Mouse (Mus musculus): ENCODE data around the gene Trex1. TPM values are rescaled to one million over a fixed set of nuclear protein-coding genes. Genes with fewer than 3 reads are reported as not detected.
A peak's percentile ranks its signal among the peaks of the same experiment; 100 is the strongest.

Trex1 gene
- polyA plus RNA-seq, 1 experiment, result 49.1 TPM

- Histone ChIP-seq H3K36me3 (replicated peaks; ENCODE audit: low read length) (peaks cover 90% of the 10 kb centered on the region), H3K9me3 (no peaks in the 10 kb centered on the region), H3K4me3 (replicated peaks) (no peak overlapping the region), H3K27me3 (replicated peaks) (no peaks in the 10 kb centered on the region), H3K4me1 (peaks cover 51% of the 10 kb centered on the region)
- TF ChIP-seq GATA1 (IDR thresholded peaks at IDR 0.05; ENCODE audit: borderline replicate concordance, low read length) (no peak), FLI1 (IDR thresholded peaks at IDR 0.05; ENCODE audit: low read length) (no peak)
Observed at GRCm38 (mm10) chr9:109060898-109061295, 1.4 kb upstream of the Trex1 start.

- peaks cover 90% of the 10 kb centered on the region for H3K36me3 ChIP-seq (replicated peaks; ENCODE audit: low read length)
- H3K4me1 ChIP-seq, result peaks cover 57% of the 10 kb centered on the region
- no peaks in the 10 kb centered on the region for H3K27me3 ChIP-seq (replicated peaks)
- peak overlapping the region; percentile 90 for H3K4me3 ChIP-seq (replicated peaks)
- no peaks in the 10 kb centered on the region for H3K9me3 ChIP-seq
- no peak for TF ChIP-seq FLI1 (IDR thresholded peaks at IDR 0.05; ENCODE audit: low read length)
- no peak for TF ChIP-seq GATA1 (IDR thresholded peaks at IDR 0.05; ENCODE audit: borderline replicate concordance, low read length)
Observed at GRCm38 (mm10) chr9:109060184-109060897, 807 bp upstream of the Trex1 start.

- no peaks in the 10 kb centered on the region for H3K27me3 ChIP-seq (replicated peaks)
- H3K9me3 ChIP-seq, result no peaks in the 10 kb centered on the region
- TF ChIP-seq GATA1 (IDR thresholded peaks at IDR 0.05; ENCODE audit: borderline replicate concordance, low read length), result no peak
- TF ChIP-seq FLI1 (IDR thresholded peaks at IDR 0.05; ENCODE audit: low read length), result no peak
- peaks cover 72% of the 10 kb centered on the region for H3K36me3 ChIP-seq (replicated peaks; ENCODE audit: low read length)
- peak overlapping the region; percentile 90 for H3K4me3 ChIP-seq (replicated peaks)
- H3K4me1 ChIP-seq, result peaks cover 78% of the 10 kb centered on the region
Observed at GRCm38 (mm10) chr9:109058006-109058765, 1.3 kb downstream of the Trex1 start.

- H3K9me3 ChIP-seq, result no peaks in the 10 kb centered on the region
- H3K4me3 ChIP-seq (replicated peaks), result peak overlapping the region; percentile 90
- H3K4me1 ChIP-seq, result peaks cover 85% of the 10 kb centered on the region
- H3K27me3 ChIP-seq (replicated peaks), result no peaks in the 10 kb centered on the region
- H3K36me3 ChIP-seq (replicated peaks; ENCODE audit: low read length), result peaks cover 72% of the 10 kb centered on the region
- TF ChIP-seq GATA1 (IDR thresholded peaks at IDR 0.05; ENCODE audit: borderline replicate concordance, low read length) (no peak), FLI1 (IDR thresholded peaks at IDR 0.05; ENCODE audit: low read length) (no peak)
Observed at GRCm38 (mm10) chr9:109057543-109057942, 2.0 kb downstream of the Trex1 start.

- TF ChIP-seq GATA1 (IDR thresholded peaks at IDR 0.05; ENCODE audit: borderline replicate concordance, low read length) (no peak), FLI1 (IDR thresholded peaks at IDR 0.05; ENCODE audit: low read length) (no peak)
- Histone ChIP-seq H3K27me3 (replicated peaks) (no peaks in the 10 kb centered on the region), H3K36me3 (replicated peaks; ENCODE audit: low read length) (peaks cover 72% of the 10 kb centered on the region), H3K4me3 (replicated peaks) (peak overlapping the region; percentile 79), H3K4me1 (peaks cover 91% of the 10 kb centered on the region), H3K9me3 (no peaks in the 10 kb centered on the region)
Observed at GRCm38 (mm10) chr9:109056916-109057315, 2.6 kb downstream of the Trex1 start.

- TF ChIP-seq FLI1 (IDR thresholded peaks at IDR 0.05; ENCODE audit: low read length), result no peak
- no peak for TF ChIP-seq GATA1 (IDR thresholded peaks at IDR 0.05; ENCODE audit: borderline replicate concordance, low read length)
- no peaks in the 10 kb centered on the region for H3K9me3 ChIP-seq
- H3K36me3 ChIP-seq (replicated peaks; ENCODE audit: low read length), result peaks cover 74% of the 10 kb centered on the region
- peak overlapping the region; percentile 78 for H3K4me3 ChIP-seq (replicated peaks)
- H3K27me3 ChIP-seq (replicated peaks), result no peaks in the 10 kb centered on the region
- peaks cover 98% of the 10 kb centered on the region for H3K4me1 ChIP-seq
Observed at GRCm38 (mm10) chr9:109056081-109056690, 3.3 kb downstream of the Trex1 start.

- no peaks in the 10 kb centered on the region for H3K9me3 ChIP-seq
- H3K36me3 ChIP-seq (replicated peaks; ENCODE audit: low read length), result peaks cover 71% of the 10 kb centered on the region
- peaks cover 100% of the 10 kb centered on the region for H3K4me1 ChIP-seq
- TF ChIP-seq GATA1 (IDR thresholded peaks at IDR 0.05; ENCODE audit: borderline replicate concordance, low read length) (no peak), FLI1 (IDR thresholded peaks at IDR 0.05; ENCODE audit: low read length) (no peak)
- H3K27me3 ChIP-seq (replicated peaks), result no peaks in the 10 kb centered on the region
- H3K4me3 ChIP-seq (replicated peaks), result peak overlapping the region; percentile 87
Observed at GRCm38 (mm10) chr9:109055271-109056030, 4.1 kb downstream of the Trex1 start.

- H3K4me3 ChIP-seq (replicated peaks), result peak overlapping the region; percentile 87
- peaks cover 100% of the 10 kb centered on the region for H3K4me1 ChIP-seq
- H3K27me3 ChIP-seq (replicated peaks), result no peaks in the 10 kb centered on the region
- TF ChIP-seq FLI1 (IDR thresholded peaks at IDR 0.05; ENCODE audit: low read length) (no peak), GATA1 (IDR thresholded peaks at IDR 0.05; ENCODE audit: borderline replicate concordance, low read length) (no peak)
- no peaks in the 10 kb centered on the region for H3K9me3 ChIP-seq
- H3K36me3 ChIP-seq (replicated peaks; ENCODE audit: low read length), result peaks cover 71% of the 10 kb centered on the region
Observed at GRCm38 (mm10) chr9:109054712-109055111, 4.8 kb downstream of the Trex1 start.

- Histone ChIP-seq H3K36me3 (replicated peaks; ENCODE audit: low read length) (peaks cover 73% of the 10 kb centered on the region), H3K27me3 (replicated peaks) (no peaks in the 10 kb centered on the region), H3K9me3 (no peaks in the 10 kb centered on the region), H3K4me1 (peaks cover 100% of the 10 kb centered on the region), H3K4me3 (replicated peaks) (no peak overlapping the region)
- no peak for TF ChIP-seq GATA1 (IDR thresholded peaks at IDR 0.05; ENCODE audit: borderline replicate concordance, low read length)
- TF ChIP-seq FLI1 (IDR thresholded peaks at IDR 0.05; ENCODE audit: low read length), result no peak
Observed at GRCm38 (mm10) chr9:109053851-109054250, 5.7 kb downstream of the Trex1 start.
